Mouse (Mus musculus) retina, postnatal 7 days (tissue): ENCODE measurements at regions not wholly inside any gene's neighbourhood (a gene's known extent, or its start where the extent isn't known, plus 50 kb on each side); places are given as distances from the start of the nearest gene placed in this dataset.

ENCODE experiments used
- DNase-seq: peaks from one replicate; pipeline ENCODE4 v3.0.0-alpha.2; 2012; ENCODE audit warnings: low read depth, low spot score

DNA sequence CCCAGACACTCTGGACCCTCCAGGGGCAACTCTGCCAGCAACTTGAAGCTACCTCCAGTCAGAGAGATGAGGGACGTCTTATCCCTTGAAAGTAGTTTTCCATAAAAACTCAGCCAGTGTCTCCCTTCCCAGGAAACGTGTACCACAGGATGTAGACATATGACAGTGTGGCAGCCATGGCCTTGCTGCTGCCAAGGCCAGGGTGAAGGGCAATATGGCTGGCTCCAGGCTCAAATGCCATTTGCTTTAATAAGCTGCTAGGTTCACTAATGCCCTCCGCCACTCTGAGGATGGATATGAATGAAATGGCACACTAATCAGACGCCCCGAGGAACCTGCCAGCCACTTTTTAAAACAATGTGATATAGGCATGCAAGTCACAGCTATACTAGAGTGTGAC is 241.2 kb upstream of the Prox1 start:
- no peak for DNase-seq

- no peak for DNase-seq
Measured at GRCm38 (mm10) chr1:190403335-190403734, 232.8 kb upstream of the Prox1 start.

GRCm38 (mm10) chr1:190398308-190398707 is 227.8 kb upstream of the Prox1 start:
- no peak for DNase-seq

DNA sequence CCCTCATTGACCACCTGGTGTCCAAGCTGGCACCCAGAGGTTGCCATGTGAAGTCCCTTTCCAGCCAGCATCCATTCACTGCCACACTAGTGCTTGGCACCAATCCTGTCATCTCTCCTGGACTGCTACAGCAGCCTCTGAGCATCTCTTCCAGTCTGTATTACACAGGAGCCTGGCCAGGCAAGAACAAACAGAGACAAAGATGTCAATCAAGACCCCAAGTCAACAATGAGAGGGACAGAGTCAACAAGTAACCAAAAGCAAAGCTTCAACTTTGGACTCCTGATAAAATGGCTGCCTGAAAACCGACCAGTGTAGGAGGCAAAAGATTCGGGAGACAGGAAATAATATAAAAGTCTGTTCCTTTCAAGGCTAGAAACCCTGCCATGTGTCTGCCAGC is 227.3 kb upstream of the Prox1 start:
- no peak for DNase-seq

- no peak for DNase-seq
Measured at GRCm38 (mm10) chr1:190393061-190393460, 222.5 kb upstream of the Prox1 start.

- no peak for DNase-seq
Measured at GRCm38 (mm10) chr1:190388853-190389252, 218.3 kb upstream of the Prox1 start.

- no peak for DNase-seq
Measured at GRCm38 (mm10) chr1:190384555-190384954, 214.0 kb upstream of the Prox1 start.

GRCm38 (mm10) chr1:190383256-190383838 is 212.8 kb upstream of the Prox1 start:
- DNase-seq = no peak

- peak; percentile 17 for DNase-seq
Measured at GRCm38 (mm10) chr1:190380151-190380550, 209.6 kb upstream of the Prox1 start.

DNA sequence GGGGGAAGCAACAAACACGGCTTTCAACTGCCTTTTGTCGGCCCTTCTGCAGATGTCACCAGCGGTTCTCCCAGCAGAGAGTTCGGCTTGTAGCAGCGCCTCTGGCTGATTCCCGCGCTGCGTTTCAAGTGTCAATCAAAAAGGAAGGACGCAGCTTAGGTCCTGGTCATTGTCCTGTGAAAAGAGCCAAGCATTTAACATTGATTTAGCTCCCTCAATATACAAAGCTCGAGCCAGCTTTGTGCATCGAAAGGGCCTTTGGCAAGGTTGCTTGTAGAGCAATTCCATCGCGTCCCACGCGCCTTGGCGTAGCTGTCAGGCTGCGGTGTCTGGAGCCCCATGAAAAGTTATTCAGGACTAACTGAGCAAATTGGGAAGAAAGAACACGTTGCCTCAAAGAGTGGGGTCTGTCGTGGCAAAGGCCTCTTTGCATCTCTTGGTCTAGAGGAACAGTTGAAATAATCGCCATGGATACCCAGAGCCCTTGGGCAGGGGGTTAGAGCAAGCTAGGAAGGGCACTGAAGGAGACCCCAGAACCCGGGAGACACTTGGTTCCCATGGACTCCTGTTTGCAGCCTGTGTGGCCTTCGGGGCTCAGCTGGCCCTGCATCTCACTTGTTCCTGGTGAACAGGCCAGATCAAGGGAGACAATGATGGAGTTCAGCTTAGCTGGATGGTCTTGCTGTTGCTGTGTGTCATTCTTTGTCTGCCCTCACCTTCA is 204.8 kb upstream of the Prox1 start:
- DNase-seq = no peak

- peak; percentile 16 for DNase-seq
Measured at GRCm38 (mm10) chr1:190374270-190374669, 203.8 kb upstream of the Prox1 start.

DNA sequence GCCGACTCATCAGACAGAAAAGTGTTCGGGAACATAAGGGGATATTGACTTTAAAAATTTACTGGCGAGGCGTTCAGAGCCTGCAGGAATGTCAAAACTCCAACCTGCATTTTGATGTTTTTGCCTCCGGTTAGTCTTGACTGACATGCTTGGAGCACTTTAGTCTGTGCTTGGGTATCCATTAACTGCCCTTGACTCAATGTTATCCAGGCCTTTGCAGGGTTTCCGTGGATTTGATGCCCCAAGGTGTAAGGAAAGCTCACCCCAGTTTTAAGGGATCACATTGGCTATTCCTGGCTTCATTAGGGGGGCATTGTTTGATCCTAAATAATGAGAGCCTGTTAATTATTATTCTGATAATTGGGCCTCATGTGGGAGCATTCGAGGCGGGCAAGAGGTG is 196.1 kb upstream of the Prox1 start:
- DNase-seq = no peak

- no peak for DNase-seq
Measured at GRCm38 (mm10) chr1:190365126-190365525, 194.6 kb upstream of the Prox1 start.

GRCm38 (mm10) chr1:190360661-190361060 is 190.1 kb upstream of the Prox1 start:
- no peak for DNase-seq

GRCm38 (mm10) chr1:190357779-190358178 is 187.3 kb upstream of the Prox1 start:
- DNase-seq = no peak

- DNase-seq = no peak
Measured at GRCm38 (mm10) chr1:190347610-190348009, 177.1 kb upstream of the Prox1 start.

DNA sequence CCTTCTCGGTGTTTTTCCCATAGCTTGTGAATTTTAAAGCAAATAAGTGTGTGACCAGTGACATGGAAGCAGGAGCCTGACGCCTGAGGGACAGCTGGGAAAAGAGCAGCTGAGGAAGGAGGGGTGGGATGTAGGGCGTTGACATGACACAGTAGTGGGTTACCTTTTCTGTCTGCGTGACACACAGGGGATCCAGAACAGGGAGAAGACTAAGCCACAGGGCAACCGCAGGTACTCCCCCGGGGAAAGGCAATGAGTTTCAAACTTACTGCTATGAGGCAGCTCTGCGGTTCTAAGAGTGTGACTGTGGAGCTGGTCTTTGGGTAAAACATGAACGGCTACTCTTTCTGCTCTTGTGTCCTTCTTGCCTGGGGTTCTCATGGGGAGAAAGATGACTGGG is 170.2 kb upstream of the Prox1 start:
- no peak for DNase-seq

DNA sequence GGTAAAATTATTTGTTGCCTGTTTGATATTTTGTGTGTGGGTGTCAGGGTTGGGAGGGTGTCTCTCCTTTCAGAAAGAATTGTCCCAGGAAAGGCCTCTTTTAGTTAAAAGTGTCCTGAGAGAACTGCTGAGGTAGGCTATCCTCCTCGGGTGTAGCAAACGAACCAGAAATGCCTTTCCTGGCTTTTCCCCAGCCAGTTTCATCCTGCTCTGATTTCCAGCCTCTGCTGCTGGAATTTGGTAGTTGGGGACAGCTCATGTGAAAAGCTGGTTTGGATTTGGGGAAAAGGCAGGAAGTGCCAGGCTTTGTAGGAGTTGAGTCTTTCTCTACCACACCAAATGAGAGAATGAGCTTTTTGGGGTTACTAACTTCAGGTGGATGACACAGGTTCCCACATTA is 164.0 kb upstream of the Prox1 start:
- no peak for DNase-seq

DNA sequence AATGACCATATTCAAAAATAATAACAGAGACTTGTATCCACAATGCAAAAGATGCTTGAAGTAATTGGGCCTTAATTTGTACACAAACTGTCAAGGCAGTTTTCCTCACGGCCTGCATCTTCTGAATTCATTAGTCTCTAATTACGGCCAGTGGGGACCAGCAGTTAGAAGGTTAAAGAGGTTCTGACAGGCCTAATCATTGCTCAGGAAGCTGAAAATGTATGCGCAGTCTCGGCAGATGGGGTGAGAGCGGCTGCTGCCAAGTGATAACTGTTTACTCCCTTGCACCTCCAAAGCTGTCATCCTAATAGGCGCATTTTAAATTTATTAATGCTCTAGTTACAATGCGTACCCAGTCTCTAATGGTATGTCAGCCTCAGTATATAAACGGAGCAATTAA is 163.5 kb upstream of the Prox1 start:
- peak; percentile 21 for DNase-seq

- DNase-seq = no peak
Measured at GRCm38 (mm10) chr1:190332001-190332400, 161.5 kb upstream of the Prox1 start.

GRCm38 (mm10) chr1:190324562-190324961 is 154.0 kb upstream of the Prox1 start:
- DNase-seq = no peak

DNA sequence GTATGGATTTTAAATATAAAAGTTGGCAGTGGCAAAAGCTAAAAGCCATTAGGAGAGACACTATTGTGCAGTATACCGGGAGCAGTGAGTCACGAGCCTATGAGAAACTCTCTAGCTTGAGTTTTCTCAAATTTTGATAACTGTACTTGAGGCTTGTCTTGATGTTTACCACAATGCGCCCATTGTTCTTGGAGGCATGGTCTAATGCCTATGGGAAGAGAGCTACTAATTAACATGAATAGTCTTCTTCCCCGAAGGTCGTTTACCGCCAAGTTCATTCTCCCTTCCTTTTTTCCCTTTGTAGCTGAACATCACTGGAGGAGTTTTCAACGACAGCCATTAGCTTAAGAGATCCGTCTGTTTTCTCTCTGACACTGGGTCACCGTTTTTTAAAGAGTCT is 153.2 kb upstream of the Prox1 start:
- DNase-seq = no peak

- no peak for DNase-seq
Measured at GRCm38 (mm10) chr1:190316175-190316574, 145.7 kb upstream of the Prox1 start.

GRCm38 (mm10) chr1:190309831-190310230 is 139.3 kb upstream of the Prox1 start:
- DNase-seq = no peak
